Comparison of ENCODE assay signal across 8 mouse cellular contexts in genomic region chrX:107815502-107816217, GRCm38 (mm10). TPM values are rescaled to one million over a fixed set of nuclear protein-coding genes. Genes with fewer than 3 reads are reported as not detected.
A peak's percentile ranks its signal among the peaks of the same experiment; 100 is the strongest.
DNase-seq lines count a peak whose midpoint lies in the region; ATAC-seq and TF ChIP-seq lines count a peak whose summit lies in the region.

No protein-coding gene starts in this region.

- H3K36me3 ChIP-seq in thymus, adult 2 months (ENCODE audit: control insufficient read depth, insufficient read depth, low read length) = no peaks in the 10 kb centered on the region
- H3K36me3 ChIP-seq in limb, embryonic 15.5 days = no peaks in the 10 kb centered on the region
- no peaks in the 10 kb centered on the region for H3K36me3 ChIP-seq in midbrain, postnatal 0 days (ENCODE audit: insufficient read depth, low read length)
- H3K36me3 ChIP-seq in stomach, postnatal 0 days (ENCODE audit: control insufficient read depth, insufficient read depth, low read length) = no peaks in the 10 kb centered on the region

- H3K4me1 ChIP-seq in thymus, adult 2 months (replicated peaks; ENCODE audit: control insufficient read depth, insufficient read depth, low read length) = 0 out of 2 replicates have a peak, but pooled peaks cover 4% of the 10 kb centered on the region
- H3K4me1 ChIP-seq in limb, embryonic 15.5 days = no peaks in the 10 kb centered on the region
- H3K4me1 ChIP-seq in midbrain, postnatal 0 days (ENCODE audit: insufficient read depth, low read length) = no peaks in the 10 kb centered on the region
- H3K4me1 ChIP-seq in stomach, postnatal 0 days (replicated peaks; ENCODE audit: control insufficient read depth, insufficient read depth) = no peaks in the 10 kb centered on the region

- ATAC-seq in granulocyte monocyte progenitor cell, adult 5-6 weeks (replicated peaks; ENCODE audit: poor library complexity, severe bottlenecking) = peak; percentile 63
- ATAC-seq in limb, embryonic 15.5 days (ENCODE audit: insufficient number of reproducible peaks, low FRiP score, low TSS enrichment, low read depth) = no peak
- peak; percentile 77 for ATAC-seq in midbrain, postnatal 0 days (ENCODE audit: low FRiP score)
- peak; percentile 82 for ATAC-seq in stomach, postnatal 0 days (ENCODE audit: low FRiP score, low TSS enrichment)

- WGBS in thymus, adult 2 months = under 1% methylated on average over 29 of the region's 32 CpGs
- 31% methylated on average over 31 of the region's 32 CpGs for WGBS in limb, embryonic 15.5 days
- 19% methylated on average over 28 of the region's 32 CpGs for WGBS in midbrain, postnatal 0 days
- 16% methylated on average over 31 of the region's 32 CpGs for WGBS in stomach, postnatal 0 days

- DNase-seq in thymus, adult 2 months = peak; percentile 13
- no peak for DNase-seq in thymus, postnatal 36 days
- peak; percentile 7 to 18 for DNase-seq in cerebellum, postnatal 4 days (ENCODE audit: low spot score in 2 of 2)
- DNase-seq in kidney, adult 11 months = peak; percentile 44
- DNase-seq in midbrain, postnatal 0 days (ENCODE audit: low spot score) = peak; percentile 37
- DNase-seq in stomach, postnatal 0 days (ENCODE audit: low spot score) = peak; percentile 26

- peak overlapping the region; percentile 48 for H3K4me2 ChIP-seq in limb, embryonic 15.5 days
- H3K4me2 ChIP-seq in midbrain, postnatal 0 days (ENCODE audit: low read depth, low read length, poor library complexity, severe bottlenecking) = peak overlapping the region; percentile 50
- H3K4me2 ChIP-seq in stomach, postnatal 0 days (replicated peaks; ENCODE audit: low read depth) = peak overlapping the region; percentile 53

- H3K27ac ChIP-seq in thymus, adult 2 months (ENCODE audit: control insufficient read depth, insufficient read depth, low read length) = no peak overlapping the region
- peak overlapping the region; percentile 38; the same call in 1 of the 2 replicates for H3K27ac ChIP-seq in limb, embryonic 15.5 days
- peak overlapping the region; percentile 26; the same call in 1 of the 2 replicates for H3K27ac ChIP-seq in midbrain, postnatal 0 days (ENCODE audit: low read depth, low read length)
- peak overlapping the region; percentile 81 for H3K27ac ChIP-seq in stomach, postnatal 0 days (replicated peaks)

- peak overlapping the region; percentile 85 for H3K4me3 ChIP-seq in thymus, adult 2 months (ENCODE audit: control insufficient read depth, insufficient read depth, low read length)
- peak overlapping the region; percentile 54 for H3K4me3 ChIP-seq in limb, embryonic 15.5 days
- peak overlapping the region; percentile 53 for H3K4me3 ChIP-seq in midbrain, postnatal 0 days (ENCODE audit: low read depth, low read length)
- H3K4me3 ChIP-seq in stomach, postnatal 0 days (ENCODE audit: low read depth, low read length) = peak overlapping the region; percentile 61

- no peaks in the 10 kb centered on the region for H3K9me3 ChIP-seq in limb, embryonic 15.5 days
- H3K9me3 ChIP-seq in midbrain, postnatal 0 days (ENCODE audit: low read length) = no peaks in the 10 kb centered on the region
- no peaks in the 10 kb centered on the region for H3K9me3 ChIP-seq in stomach, postnatal 0 days (ENCODE audit: control insufficient read depth, low read length)

- TF ChIP-seq CTCF in thymus, adult 2 months (IDR thresholded peaks at IDR 0.05; ENCODE audit: borderline replicate concordance, control insufficient read depth, extremely low read depth, insufficient read depth, low read length, poor library complexity) = no peak
- no peak for TF ChIP-seq CTCF in midbrain, postnatal 0 days (IDR thresholded peaks at IDR 0.05)
- no peak for TF ChIP-seq CTCF in stomach, postnatal 0 days (IDR thresholded peaks at IDR 0.05; ENCODE audit: low read depth)

- no peak for TF ChIP-seq POLR2A in thymus, adult 2 months (IDR thresholded peaks at IDR 0.05; ENCODE audit: control insufficient read depth, extremely low read depth, insufficient read depth, low read length, poor library complexity)

- no peak for TF ChIP-seq EP300 in stomach, postnatal 0 days (optimal IDR thresholded peaks at IDR 0.05)

- no peaks in the 10 kb centered on the region for H3K27me3 ChIP-seq in thymus, adult 2 months (ENCODE audit: control insufficient read depth, insufficient read depth, low read length)
- H3K27me3 ChIP-seq in limb, embryonic 15.5 days = no peaks in the 10 kb centered on the region
- no peaks in the 10 kb centered on the region for H3K27me3 ChIP-seq in midbrain, postnatal 0 days (ENCODE audit: insufficient read depth, low read length)
- no peaks in the 10 kb centered on the region for H3K27me3 ChIP-seq in stomach, postnatal 0 days (ENCODE audit: control insufficient read depth, insufficient read depth, low read length)

- H3K9ac ChIP-seq in limb, embryonic 15.5 days = peak overlapping the region; percentile 51
- H3K9ac ChIP-seq in midbrain, postnatal 0 days (replicated peaks; ENCODE audit: low read length, poor library complexity, severe bottlenecking) = peak overlapping the region; percentile 73
- peak overlapping the region; percentile 76 for H3K9ac ChIP-seq in stomach, postnatal 0 days (ENCODE audit: low read length)

RNA-seq across cellular contexts. Expression of gene 2610002M06Rik, which starts 0.5 kb away (rescaled TPM):
- polyA plus RNA-seq in thymus, adult 2 months (2012; rRNA removed) = 3.7 and 4.5 TPM in 2 replicates
- total RNA-seq in granulocyte monocyte progenitor cell, adult 5-6 weeks (2014; fragmentation: Nextera tagmentation) = 10.9 and 11.5 TPM in 2 replicates
- 12.6 and 14.0 TPM in 2 replicates for total RNA-seq in granulocyte monocyte progenitor cell, adult 5-6 weeks (2017)
- 9.6 and 11.4 TPM in 2 replicates for polyA plus RNA-seq in limb, embryonic 15.5 days (2015; fragmentation: Nextera tagmentation; extraction: Ambion mirVana)
- 31.7 and 37.1 TPM in 2 replicates for total RNA-seq in midbrain, postnatal 0 days (2014; rRNA removed)
- polyA plus RNA-seq in midbrain, postnatal 0 days (2015; fragmentation: Nextera tagmentation; extraction: Ambion mirVana) = 17.5 and 17.9 TPM in 2 replicates
- 8.2 TPM in 2 replicates for polyA plus RNA-seq in stomach, postnatal 0 days (2015; fragmentation: Nextera tagmentation; extraction: Ambion mirVana)

RNA-seq across cellular contexts. Expression of gene Tent5d, which starts 23.3 kb away (rescaled TPM):
- not detected in 2 replicates for polyA plus RNA-seq in thymus, adult 2 months (2012; rRNA removed)
- total RNA-seq in granulocyte monocyte progenitor cell, adult 5-6 weeks (2014; fragmentation: Nextera tagmentation) = not detected in 2 replicates
- total RNA-seq in granulocyte monocyte progenitor cell, adult 5-6 weeks (2017) = 1.5 TPM in 1 of 2 replicates, not detected in the other
- not detected in 2 replicates for polyA plus RNA-seq in limb, embryonic 15.5 days (2015; fragmentation: Nextera tagmentation; extraction: Ambion mirVana)
- 0.61 TPM in 1 of 2 replicates, not detected in the other for total RNA-seq in midbrain, postnatal 0 days (2014; rRNA removed)
- 0.17 TPM in 1 of 2 replicates, not detected in the other for polyA plus RNA-seq in midbrain, postnatal 0 days (2015; fragmentation: Nextera tagmentation; extraction: Ambion mirVana)
- polyA plus RNA-seq in stomach, postnatal 0 days (2015; fragmentation: Nextera tagmentation; extraction: Ambion mirVana) = not detected in 2 replicates

Comparison
In these comparisons a context has a peak if more than half of its experiments do, and no peak if none do; other contexts are left out.
1. DNase-seq: peak in thymus, adult 2 months (single experiment), cerebellum, postnatal 4 days (2 of 2), kidney, adult 11 months (single experiment), midbrain, postnatal 0 days (single experiment) and stomach, postnatal 0 days (single experiment); none in thymus, postnatal 36 days (0 of 2).
2. Peak in every context shown above with its lines, with median percentiles within 50 percentile points of each other: H3K4me3 ChIP-seq, H3K4me2 ChIP-seq and H3K9ac ChIP-seq.